Comparison of ENCODE assay signal across 16 mouse cellular contexts in genomic region chr3:127492663-127493062, GRCm38 (mm10). TPM values are rescaled to one million over a fixed set of nuclear protein-coding genes. Genes with fewer than 3 reads are reported as not detected.
DNase-seq lines count a peak whose midpoint lies in the region; TF ChIP-seq lines count a peak whose summit lies in the region.
"Had no signal": no experiment of that assay in that cellular context is flagged by ENCODE, and none has a peak within 500 bp of the region (broad histone marks: within the 10 kb centered on the region; RNA-seq: fewer than 3 reads in every experiment).

No protein-coding gene starts in this region.

- H3K9ac ChIP-seq in CH12.LX (ENCODE audit: insufficient read depth, low read depth) = no peak overlapping the region

- TF ChIP-seq POLR2A in CH12.LX (IDR thresholded peaks at IDR 0.05; ENCODE audit: low read depth, low read length) = no peak

- in situ Hi-C loops in CH12.LX (cut with MboI; ENCODE audit: low pct_ligation_motif_present, low pct_unique_long_range_greater_than_20kb, low sequenced_read_pairs) = no loop called here

- no peak for TF ChIP-seq RAD21 in CH12.LX (IDR thresholded peaks at IDR 0.05; ENCODE audit: low read depth, low read length)

- no peaks in the 10 kb centered on the region for H3K36me3 ChIP-seq in CH12.LX (replicated peaks in 1 of 2; ENCODE audit: control insufficient read depth in 1 of 2, insufficient read depth in 1 of 2, low read length in 1 of 2)
- no peaks in the 10 kb centered on the region for H3K36me3 ChIP-seq in embryonic facial prominence, embryonic 10.5 days (replicated peaks)

- no peak overlapping the region for H3K4me2 ChIP-seq in CH12.LX (ENCODE audit: insufficient read depth, low read depth, poor library complexity, severe bottlenecking)

- peak overlapping the region; percentile 39; the same call in 1 of the 2 replicates for H3K27ac ChIP-seq in CH12.LX (ENCODE audit: insufficient read depth, low read depth)
- H3K27ac ChIP-seq in embryonic facial prominence, embryonic 10.5 days (replicated peaks) = no peak overlapping the region

- H3K4me3 ChIP-seq in CH12.LX (replicated peaks in 1 of 3; ENCODE audit: low read depth in 2 of 3, low read length in 2 of 3, poor library complexity in 1 of 3) = no peak overlapping the region
- no peak overlapping the region for H3K4me3 ChIP-seq in embryonic facial prominence, embryonic 10.5 days

- TF ChIP-seq EP300 in CH12.LX (IDR thresholded peaks at IDR 0.05; ENCODE audit: low read length) = peak; percentile 52

- H3K79me2 ChIP-seq in CH12.LX (replicated peaks; ENCODE audit: control insufficient read depth, extremely low read depth, insufficient read depth, poor library complexity, severe bottlenecking) = no peaks in the 10 kb centered on the region

- H3K9me3 ChIP-seq in CH12.LX (replicated peaks; ENCODE audit: low read length) = no peaks in the 10 kb centered on the region
- H3K9me3 ChIP-seq in embryonic facial prominence, embryonic 10.5 days = no peaks in the 10 kb centered on the region
- H3K9me3 ChIP-seq: G1E had no signal

- DNase-seq in CH12.LX (ENCODE audit: extremely low read depth) = no peak
- no peak for DNase-seq in embryonic facial prominence, embryonic 10.5 days (ENCODE audit: low spot score)
- DNase-seq: adrenal gland, adult 2 months; adrenal gland, adult 8-10 months; adrenal gland, postnatal 10 days; adrenal gland, postnatal 14 days; adrenal gland, postnatal 25 days; adrenal gland, postnatal 36 days; B cell, adult 2 months; cerebellum, adult 11 months; cerebellum, adult 11-12 months; cerebellum, adult 18-20 months; cerebellum, adult 2 months; cerebellum, adult 8-10 months had no signal

- no peak for TF ChIP-seq CTCF in CH12.LX (conservative IDR thresholded peaks at IDR 0.05 in 1 of 2, IDR thresholded peaks at IDR 0.05 in 1 of 2; ENCODE audit: low read depth in 2 of 2, low read length in 2 of 2)

- peaks cover 17 to 22% of the 10 kb centered on the region in 2 experiments for H3K4me1 ChIP-seq in CH12.LX (ENCODE audit: control insufficient read depth in 1 of 2, insufficient read depth in 2 of 2)
- H3K4me1 ChIP-seq in embryonic facial prominence, embryonic 10.5 days = no peaks in the 10 kb centered on the region

- dilution Hi-C loops in CH12.LX (cut with MboI; ENCODE audit: extremely low pct_ligation_motif_present, extremely low pct_unique_long_range_greater_than_20kb, low sequenced_read_pairs) = no loop called here

- WGBS in embryonic facial prominence, embryonic 10.5 days = 90% methylated on average over 3 of the region's 3 CpGs

- H3K27me3 ChIP-seq in CH12.LX (replicated peaks) = no peaks in the 10 kb centered on the region
- peaks cover 7% of the 10 kb centered on the region for H3K27me3 ChIP-seq in embryonic facial prominence, embryonic 10.5 days (replicated peaks; ENCODE audit: low read depth, poor library complexity, severe bottlenecking)
- H3K27me3 ChIP-seq: Patski had no signal

TF ChIP-seq in CH12.LX, 34 proteins besides CTCF, POLR2A, EP300 and RAD21:
- TF ChIP-seq MEF2A (IDR thresholded peaks at IDR 0.05; ENCODE audit: borderline replicate concordance, low read depth, low read length) (peak; percentile 30; the same call in 1 of the 2 replicates), ETS1 (conservative IDR thresholded peaks at IDR 0.05; ENCODE audit: low read depth, low read length) (peak; percentile 28; the same call in 1 of the 2 replicates), IRF4 (IDR thresholded peaks at IDR 0.05; ENCODE audit: low read depth, low read length) (peak; percentile 86), PAX5 (IDR thresholded peaks at IDR 0.05; ENCODE audit: low read length) (no peak), MYC (IDR thresholded peaks at IDR 0.05; ENCODE audit: low read depth, low read length) (no peak), JUN (IDR thresholded peaks at IDR 0.05; ENCODE audit: insufficient read depth, low read depth, low read length) (peak; percentile 28; the same call in 1 of the 2 replicates)

RNA-seq across cellular contexts. Expression of gene Ank2, which starts 6.5 kb away (rescaled TPM):
- 7.1 and 20.9 TPM in 2 replicates for total RNA-seq in CH12.LX (2012; rRNA removed)
- 3.9 and 4.3 TPM in 2 replicates for total RNA-seq in CH12.LX (2014; rRNA removed)
- 10.3 and 12.2 TPM in 2 replicates for polyA plus RNA-seq in CH12.LX (2012; ENCODE audit: insufficient read length, low read depth)
- 32.2 and 35.7 TPM in 2 replicates for polyA plus RNA-seq in embryonic facial prominence, embryonic 10.5 days (2016; fragmentation: Nextera tagmentation; extraction: Ambion mirVana)
